Mouse (Mus musculus) lung, adult 2 months (tissue): Measurements from ENCODE around the gene Ube4b.

Source experiments
- CTCF ChIP-seq: fragments of 200-500 bp; IDR thresholded peaks from 2 replicates; pipeline ENCODE4 v1.5.1; 2011; ENCODE audit warnings: mild to moderate bottlenecking, low read length, control low read depth; ENCODE audit not compliant: insufficient read depth
- POLR2A ChIP-seq: fragments of 200-500 bp; IDR thresholded peaks from 2 replicates; pipeline ENCODE4 v1.6.1; 2011; ENCODE audit warnings: low read depth, mild to moderate bottlenecking, control low read depth, low read length, borderline replicate concordance; ENCODE audit errors: extremely low read depth

DNA sequence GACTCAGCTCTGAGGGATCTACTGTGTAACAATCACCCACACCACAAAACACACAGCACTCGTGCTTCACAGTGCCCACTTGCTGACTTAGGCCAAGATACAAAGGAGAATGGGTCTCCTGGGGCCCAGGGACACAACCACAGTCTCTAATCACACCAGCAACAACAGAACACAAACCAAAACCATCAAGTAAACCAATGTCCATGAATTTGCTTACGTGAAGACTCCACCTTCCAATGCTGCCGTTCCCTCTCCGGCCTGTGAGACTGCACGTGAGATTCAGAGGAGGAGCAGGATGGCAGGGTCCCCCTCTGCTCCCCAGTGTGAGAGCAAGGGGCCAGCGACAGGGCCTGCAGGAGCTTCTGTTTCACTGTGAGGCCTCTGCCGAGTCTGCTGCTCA is 93.8 kb downstream of the Ube4b start:
- no peak for TF ChIP-seq POLR2A
- TF ChIP-seq CTCF: no peak
